Mouse (Mus musculus) erythroblast, adult 5-6 weeks (primary cell): ENCODE measurements at regions not wholly inside any gene's neighbourhood (a gene's known extent, or its start where the extent isn't known, plus 50 kb on each side); places are given as distances from the start of the nearest gene placed in this dataset.

Source experiments
- ATAC-seq: replicated peaks from 2 replicates; pipeline ENCODE4 v1.8.0; 2016; ENCODE audit warnings: moderate number of reproducible peaks, mild to moderate bottlenecking, moderate TSS enrichment, inconsistent platforms; ENCODE audit not compliant: poor library complexity, low FRiP score, severe bottlenecking

DNA sequence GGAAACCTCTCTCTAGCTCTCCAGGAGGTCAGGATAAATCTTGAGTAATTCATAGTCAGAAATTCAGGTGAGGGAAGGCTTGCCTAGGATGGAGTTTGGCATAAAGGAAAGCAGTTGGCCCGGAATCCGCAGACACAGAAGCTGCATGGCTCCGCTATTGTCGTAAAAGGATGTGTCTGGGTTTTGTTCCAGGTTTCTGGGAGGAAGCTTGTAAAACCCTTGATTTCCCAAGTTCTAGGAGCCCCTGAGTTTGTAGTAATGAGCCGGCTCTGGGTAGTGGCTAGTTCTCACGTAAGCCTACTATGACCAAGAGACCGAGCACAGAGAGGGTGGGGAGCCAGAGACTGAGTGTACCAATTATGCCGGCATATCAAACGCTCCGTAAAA lies 52.7 kb upstream of the Gm21915 start:
- ATAC-seq, result no peak

DNA sequence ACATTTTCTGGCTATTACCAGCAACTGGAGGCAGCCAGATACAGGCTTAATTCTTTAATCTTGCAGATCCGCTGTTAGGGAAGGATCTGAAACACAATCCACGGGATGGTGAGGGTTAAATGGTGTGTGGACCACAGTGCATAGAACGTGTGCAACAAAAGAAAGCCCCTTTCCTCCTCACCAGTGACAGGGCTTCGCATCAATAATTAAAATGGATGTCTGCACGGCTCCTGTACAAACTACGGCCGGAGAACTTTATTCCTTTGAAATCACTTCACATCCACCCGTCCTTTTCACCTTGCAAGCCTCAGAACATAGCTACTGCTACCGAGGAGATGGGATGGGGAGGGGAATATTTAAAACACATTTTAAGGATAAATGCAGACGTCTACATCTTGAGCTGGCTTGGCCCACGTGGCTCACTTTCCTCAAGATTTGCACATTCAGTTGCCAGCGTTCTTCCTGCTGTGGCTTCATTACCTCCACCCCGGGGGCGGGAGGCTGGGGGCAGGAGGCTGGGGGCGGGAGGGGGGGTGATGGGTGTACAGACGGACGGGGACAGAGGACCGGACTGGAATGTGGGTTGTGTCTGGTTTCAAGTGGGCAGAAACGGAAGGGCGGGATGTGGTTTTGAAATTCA lies 53.3 kb upstream of the Gm21915 start:
- no peak for ATAC-seq

DNA sequence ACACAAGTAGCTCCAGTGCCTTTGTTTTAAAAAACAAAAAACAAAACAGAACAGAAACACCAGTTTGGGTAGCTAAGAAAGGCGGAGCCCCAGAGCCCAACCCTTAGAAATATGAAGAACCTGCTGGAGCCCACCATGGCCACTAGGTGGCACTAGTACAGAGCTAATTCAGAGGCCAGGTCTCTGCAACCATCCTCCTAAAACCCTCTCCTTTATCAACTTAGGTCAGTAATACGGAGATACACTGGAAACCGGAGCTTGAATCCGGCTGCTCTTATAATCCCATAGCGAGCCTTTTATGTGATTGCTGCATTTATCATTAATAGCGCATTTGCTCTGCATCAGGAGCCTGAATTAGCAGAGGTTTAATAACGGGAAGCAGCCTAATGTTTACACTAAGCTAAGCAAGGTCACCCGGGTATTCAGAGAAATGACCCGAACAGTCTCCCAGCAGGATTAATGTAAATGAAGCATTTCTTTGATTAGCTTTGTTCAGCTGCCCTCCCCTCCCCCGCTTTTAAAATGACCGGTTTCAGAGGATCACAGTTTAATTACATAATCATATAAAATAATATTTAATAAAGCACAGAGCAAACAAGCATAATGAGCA lies 53.9 kb upstream of the Gm21915 start:
- peak; percentile 85 for ATAC-seq

DNA sequence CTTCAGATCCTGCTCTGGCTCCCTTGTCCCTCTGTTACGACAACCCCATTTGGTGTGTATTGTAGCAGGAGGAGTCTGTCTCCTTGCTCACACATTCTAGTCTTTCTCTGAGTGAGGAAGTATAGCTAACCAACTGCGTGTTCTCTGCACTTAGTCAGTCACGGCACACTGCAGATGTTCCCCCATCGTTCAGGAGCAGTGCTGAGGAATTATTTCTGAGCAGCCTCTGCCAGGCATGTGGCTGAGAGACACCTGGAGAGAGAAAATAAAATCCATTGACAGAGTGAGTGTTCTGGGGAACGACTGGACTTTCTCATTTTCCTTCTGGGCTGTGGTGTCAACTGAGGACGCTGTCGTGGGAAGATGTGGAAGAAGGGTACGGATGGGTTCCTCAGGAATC lies 54.5 kb upstream of the Gm21915 start:
- ATAC-seq, result no peak

DNA sequence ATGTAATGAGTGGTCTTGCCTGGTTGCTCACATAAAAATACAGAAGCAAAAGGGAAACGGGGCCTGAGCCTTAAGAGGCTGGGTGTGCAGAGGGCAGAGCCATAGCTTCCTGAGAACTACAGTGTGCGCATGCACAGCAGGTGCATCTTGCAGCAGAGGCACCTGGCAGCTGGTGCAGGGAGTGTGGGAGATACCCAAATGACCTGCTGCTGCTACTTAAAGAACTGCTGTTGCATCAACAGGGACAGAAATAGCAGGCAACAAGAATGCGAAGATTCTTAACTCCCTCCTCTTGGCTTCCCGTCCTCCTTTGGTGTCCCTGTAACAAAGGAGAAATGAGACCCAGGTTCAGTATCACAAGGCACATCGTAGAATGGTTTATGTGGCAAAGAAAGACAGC lies 56.3 kb upstream of the Gm21915 start:
- ATAC-seq, result no peak

DNA sequence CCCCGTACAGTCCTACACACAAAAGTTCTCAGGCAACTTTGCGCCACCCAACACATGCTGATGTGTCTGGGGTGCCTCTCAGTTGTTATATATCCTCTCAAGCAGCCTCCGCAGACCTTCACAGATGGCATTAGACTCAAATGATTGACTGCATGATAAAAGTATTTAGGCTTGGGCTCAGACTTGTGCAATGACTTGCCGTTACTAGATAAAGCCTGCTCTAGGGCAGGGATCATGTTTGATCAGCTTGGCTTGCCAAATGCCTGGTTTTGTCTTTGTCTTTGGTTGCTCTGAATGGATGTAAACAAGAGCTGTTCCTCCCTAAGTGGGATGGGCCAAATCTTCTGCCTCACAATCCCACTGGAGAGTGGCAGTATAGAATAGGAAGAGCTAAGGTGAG lies 57.2 kb upstream of the Gm21915 start:
- ATAC-seq, result no peak

DNA sequence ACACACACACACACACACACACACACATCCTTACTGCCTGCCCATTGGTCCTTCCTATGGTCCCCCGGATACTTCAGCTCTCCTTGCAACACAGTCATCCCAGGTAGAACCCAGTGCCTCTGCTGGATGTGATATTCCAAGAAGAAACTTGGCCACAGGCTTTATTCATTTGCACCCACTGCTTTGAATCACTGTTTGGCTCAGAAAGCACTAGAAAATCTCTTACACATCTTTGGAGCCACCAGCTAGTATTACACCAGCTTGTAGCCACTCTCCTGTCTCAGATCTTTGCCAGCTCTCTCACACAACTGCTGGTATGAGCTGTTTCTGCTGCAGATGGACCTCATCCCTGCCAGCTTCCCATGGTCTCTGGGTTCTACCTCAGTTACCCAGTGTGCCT lies 57.7 kb upstream of the Gm21915 start:
- ATAC-seq, result no peak

DNA sequence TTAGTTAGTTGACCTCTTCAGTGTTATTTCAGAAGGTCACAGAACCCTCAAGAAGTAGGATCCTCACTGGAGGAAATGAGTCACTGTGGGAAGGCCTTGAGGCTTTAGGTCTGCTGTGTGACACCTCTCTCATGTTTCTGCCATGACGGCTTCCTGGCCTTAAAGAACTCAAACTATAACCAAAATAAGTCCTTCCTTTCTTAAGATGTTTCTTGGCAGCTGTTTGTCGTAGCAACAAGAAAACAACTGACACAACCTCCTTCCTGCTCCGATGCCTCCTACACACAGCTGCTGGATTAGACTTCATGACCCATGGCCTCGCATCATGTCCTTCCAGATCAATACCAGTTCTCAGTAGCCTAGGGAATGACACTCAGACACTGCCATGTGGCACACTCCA lies 58.1 kb upstream of the Gm21915 start:
- no peak for ATAC-seq

DNA sequence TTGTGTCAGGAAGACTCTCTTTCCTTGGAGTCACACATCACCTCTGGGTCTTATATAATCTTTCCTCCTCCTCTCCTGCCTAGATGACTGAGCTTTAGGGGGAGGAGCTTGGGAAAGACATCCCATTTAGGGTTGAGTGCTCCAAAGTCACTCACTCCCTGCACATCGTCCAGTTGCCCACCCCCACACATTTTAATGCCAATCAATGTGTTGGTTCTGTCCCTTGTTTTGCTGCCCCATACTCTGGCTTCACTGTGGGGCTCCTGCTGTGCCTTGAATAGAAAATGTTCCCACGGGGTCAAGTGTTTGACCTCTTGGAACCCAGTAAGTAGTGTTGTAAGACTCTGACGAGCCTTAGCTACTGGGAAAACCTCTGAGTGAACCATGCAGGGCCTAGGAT lies 58.8 kb upstream of the Gm21915 start:
- no peak for ATAC-seq

DNA sequence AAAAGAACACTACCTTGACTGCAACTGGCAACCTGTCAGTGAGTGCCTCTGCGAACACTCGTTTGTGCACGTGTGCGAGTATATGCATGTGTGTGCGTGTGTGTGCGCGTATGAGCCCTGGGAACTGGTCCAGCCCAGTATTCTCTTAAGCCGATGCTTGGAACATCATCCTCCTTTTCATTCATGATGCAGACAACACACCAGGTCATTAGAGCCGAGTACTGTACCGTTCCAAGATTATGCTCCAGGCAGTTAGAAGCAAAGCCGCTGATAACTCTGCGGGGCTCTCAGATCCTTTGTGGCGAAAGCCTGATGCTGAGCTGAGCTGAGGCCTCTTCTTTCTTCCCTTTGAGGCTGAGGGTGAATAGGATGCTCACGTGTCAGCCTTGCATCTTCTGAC lies 61.8 kb upstream of the Gm21915 start:
- no peak for ATAC-seq

DNA sequence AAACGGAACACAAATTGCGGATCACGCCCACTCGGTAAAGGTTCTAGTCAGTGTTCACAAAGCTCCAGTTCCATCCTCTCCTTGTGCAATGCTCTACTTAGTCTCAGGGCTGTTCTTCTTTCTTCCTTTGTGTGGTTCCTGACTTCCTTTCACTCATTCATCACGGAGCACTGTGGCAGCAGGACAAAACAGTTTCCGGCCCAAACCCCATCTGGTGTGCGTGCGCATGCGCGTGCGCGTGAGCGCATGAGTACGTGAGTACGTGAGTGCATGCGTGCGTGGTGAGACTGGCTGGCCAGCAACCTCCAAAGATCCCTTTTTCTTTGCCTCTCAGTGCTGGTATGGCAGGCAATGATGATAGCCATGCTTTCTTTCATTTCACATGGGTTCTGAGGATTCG lies 62.5 kb upstream of the Gm21915 start:
- no peak for ATAC-seq

DNA sequence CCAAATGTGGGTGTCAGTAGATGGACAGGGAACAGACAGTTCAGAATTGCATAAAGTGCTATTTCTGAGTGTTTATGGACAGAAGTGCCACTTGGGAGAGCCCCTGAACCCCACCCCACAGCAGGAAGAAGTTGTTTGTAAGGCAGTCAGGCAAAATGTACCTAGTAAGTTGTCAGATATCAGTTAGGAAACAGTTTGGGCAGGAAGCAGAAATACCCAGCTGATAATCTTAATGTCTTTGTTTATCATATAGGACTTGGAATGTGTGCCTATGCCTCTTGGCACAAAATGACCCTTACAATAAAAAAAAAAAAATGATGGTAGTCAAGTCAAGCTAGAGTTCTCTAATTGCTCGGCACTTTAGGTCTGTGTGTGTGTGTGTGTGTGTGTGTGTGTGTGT lies 66.9 kb upstream of the Gm21915 start:
- no peak for ATAC-seq

DNA sequence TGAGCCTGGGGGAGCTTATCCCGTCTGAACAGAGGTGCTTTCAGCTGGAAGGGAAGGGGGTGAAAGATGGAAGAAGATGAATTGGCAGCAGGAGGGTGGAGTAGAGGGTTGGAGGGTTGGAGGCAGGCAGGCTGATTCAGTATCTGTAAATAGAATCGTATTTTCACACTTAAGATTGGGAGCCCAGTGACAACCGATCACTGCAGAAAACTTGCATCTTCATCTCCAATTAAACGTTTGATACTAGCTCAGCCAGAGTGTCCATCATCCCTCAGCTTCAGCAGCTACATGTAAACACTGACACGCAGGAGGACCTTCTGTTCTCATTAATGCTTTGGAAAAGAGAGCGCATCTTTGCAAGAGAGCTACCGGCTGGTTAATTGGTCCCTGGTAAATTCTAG lies 67.2 kb upstream of the Gramd1b start:
- no peak for ATAC-seq

DNA sequence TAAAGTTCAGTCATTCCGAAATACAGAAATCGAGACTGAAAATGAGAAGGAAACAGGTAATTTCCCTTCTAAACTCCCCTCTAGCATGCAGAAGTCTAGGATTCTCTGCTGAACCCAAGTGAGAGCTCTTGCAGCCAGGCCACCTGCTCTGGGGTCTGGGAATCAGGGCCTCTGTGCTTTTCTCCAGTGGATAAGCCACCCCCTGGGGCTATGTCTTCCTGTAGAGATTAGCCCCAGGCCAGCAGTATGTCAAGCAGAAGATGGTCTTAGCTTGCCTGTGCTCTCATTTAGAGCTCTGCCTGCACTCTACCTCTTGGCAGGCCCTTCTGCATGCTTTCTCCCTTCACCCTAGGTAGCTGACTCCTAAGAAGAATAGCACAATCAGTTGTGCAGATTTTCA lies 56.2 kb upstream of the Gramd1b start:
- ATAC-seq, result no peak

DNA sequence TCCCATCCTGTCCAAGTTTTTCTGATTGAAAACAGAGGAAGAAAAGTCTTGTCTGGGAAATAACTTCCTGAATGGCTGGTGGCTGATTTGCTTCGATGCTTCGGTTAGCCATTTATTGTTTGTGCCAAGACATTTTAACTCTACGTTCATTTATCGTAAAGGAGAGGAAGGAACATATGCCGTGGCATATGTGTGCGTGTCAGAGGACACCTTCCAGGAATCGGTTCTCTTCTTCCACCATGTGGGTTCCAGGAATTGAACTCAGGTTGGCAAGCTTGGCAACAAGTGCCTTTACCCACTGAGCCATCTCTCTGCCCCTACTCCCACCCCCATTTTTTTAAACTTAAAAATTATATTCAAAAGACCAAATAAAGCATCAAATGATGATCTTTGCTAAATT lies 55.4 kb upstream of the Gramd1b start:
- ATAC-seq, result no peak

DNA sequence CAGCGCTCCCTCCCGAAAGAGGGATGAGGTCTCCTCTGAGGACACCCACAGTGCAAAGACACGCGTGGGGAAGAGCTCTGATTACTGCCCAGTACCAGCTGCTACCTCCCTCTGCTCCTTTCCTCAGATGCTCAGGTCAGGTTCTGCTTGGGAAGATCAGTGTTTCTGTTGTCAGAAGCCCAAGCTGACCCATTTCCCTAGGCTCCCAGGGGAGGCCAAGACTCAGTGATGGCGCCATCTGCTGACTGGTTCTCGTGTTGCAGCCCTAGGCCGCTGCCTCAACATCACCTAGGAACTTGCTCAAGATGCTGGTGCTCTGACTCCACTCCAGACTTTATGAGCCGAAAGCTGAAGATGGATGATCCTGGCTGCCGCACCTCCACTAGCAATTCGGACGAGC lies 52.4 kb upstream of the Gramd1b start:
- ATAC-seq, result no peak

DNA sequence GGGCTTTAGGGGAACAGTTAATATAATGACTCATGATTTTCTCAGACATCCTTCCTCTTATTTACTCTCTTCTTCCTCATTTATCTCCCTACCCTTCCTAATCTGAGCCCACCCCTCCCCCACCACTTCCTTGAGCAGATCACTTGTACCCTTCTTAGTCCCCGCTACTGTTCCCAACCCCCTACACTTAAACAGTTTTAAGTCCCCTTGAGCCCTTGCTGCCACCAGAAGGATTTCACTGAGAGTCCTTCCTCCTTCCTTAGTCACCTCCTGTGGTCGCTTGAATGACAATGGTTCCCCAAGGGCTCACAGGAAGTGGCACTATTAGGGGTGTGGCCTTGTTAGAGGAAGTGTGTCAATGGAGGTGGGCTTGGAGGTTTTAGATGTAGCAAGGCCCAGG lies 50.7 kb upstream of the Gramd1b start:
- no peak for ATAC-seq
